Mouse (Mus musculus): ENCODE results near the gene Atp4a. TPM values are rescaled to one million over a fixed set of nuclear protein-coding genes. Genes with fewer than 3 reads are reported as not detected.
A peak's percentile ranks its signal among the peaks of the same experiment; 100 is the strongest.
"Not testable (repeated sequence)": the region's sequence is repeated elsewhere in the genome, so short reads cannot be mapped to it uniquely, and the experiment has no call there.

Atp4a gene
- polyA plus RNA-seq, 1 experiment, result 80.5 TPM

GRCm38 (mm10) chr7:30729396-30730063, 17.5 kb downstream of the Atp4a start, which contains the start of gene Tmem147:
Gene Tmem147, minus strand, starts transcription at chr7:30729540.
- DNase-seq (ENCODE audit: low read depth), result peak; percentile 94

- not testable (repeated sequence) for DNase-seq (ENCODE audit: low read depth)
Measured at GRCm38 (mm10) chr7:30730064-30730722, 18.2 kb downstream of the Atp4a start.

DNA sequence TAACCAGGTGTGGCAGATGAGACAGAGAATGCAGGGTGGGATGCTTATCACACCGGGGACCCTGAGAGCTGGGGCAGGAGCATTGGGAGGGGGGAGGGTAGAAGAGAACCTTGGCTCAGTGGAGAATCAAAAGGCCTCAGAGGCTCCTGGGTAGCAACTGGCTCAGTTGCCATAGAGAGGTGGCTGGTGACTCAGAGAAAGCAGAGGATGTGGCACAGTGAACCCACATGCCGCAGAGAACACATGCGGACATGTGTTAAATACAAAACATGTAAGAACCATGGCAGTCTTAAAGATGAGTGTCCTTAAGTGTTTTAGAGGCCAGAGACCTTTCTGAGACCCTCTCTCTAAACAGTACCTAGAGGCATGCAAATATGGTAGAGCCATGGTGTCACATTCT, 24.2 kb downstream of the Atp4a start:
- no peak for DNase-seq (ENCODE audit: low read depth)

- DNase-seq (ENCODE audit: low read depth), result not testable (repeated sequence)
Measured at GRCm38 (mm10) chr7:30742570-30742969, 30.6 kb downstream of the Atp4a start.

GRCm38 (mm10) chr7:30743617-30744016, 31.6 kb downstream of the Atp4a start, which contains the start of gene Gapdhs:
Gene Gapdhs, minus strand, starts transcription at chr7:30743681.
- DNase-seq (ENCODE audit: low read depth), result not testable (repeated sequence)

GRCm38 (mm10) chr7:30744022-30744598, 32.1 kb downstream of the Atp4a start:
- DNase-seq (ENCODE audit: low read depth), result no peak

DNA sequence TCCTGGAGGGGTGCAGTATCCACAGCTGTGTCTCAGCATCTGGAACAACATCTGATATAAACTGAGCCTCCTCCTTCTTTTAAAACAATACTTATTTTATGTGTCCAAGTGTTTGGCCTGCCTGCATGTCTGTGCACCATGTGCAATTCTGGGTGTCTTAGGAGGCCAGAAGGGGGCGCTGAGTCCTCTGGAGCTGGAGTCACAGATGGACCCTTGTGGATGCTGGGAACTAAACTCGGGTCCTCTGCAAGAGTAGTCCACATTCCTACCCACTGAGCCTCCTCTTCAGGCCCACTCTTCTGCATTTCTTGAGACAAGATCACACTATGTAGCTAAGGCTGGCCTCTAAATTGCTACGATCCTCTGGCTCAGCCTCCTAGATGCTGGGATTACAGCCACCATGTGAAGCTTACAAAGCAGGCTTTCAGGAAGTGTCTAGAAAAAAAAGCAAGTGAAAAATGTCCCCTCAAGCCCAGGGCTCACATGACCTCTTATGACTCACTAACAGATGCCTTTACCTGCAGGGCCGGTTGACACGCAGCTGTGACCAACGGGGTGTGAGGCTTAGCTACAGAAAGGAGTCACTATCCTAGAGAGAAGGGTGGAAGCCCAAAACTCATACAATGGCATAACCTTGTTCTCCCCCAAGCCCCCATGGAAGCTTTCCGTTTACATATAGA, 35.7 kb downstream of the Atp4a start:
- DNase-seq (ENCODE audit: low read depth), result no peak

- no peak for DNase-seq (ENCODE audit: low read depth)
Measured at GRCm38 (mm10) chr7:30749824-30750606, 38.0 kb downstream of the Atp4a start.

DNA sequence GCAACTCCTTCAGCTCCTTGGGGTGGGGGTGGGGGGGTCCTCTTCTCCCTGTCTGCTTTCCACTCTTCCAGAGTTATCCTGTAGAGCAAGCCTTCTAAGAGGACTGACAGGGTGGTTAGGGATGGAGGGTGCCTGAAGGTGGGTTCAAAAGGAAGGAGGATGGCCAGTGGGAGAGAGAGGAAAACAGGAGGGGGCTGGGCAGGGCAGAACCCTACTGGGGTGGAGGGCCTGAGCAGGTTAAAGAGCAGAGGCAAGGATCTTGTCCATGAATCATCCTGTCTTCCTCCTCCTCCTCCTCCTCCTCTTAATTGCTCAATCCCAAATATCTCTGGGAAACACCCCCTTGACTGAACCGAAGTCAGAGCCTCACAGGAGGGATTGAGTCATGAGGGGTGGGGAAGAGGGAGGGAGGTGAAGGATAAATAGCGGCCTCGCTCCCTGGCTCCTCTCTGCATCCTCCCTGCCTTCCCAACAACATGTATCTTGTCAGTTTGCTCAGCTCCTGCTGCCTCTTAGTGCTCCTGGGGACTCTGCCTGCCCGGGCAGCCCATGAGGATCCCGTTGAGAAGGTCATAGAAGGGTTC, 39.2 kb downstream of the Atp4a start, which contains the start of gene Sbsn:
Sbsn (plus strand) TSS at position 386 of the 584 bp plus-strand sequence.
- no peak for DNase-seq (ENCODE audit: low read depth)

GRCm38 (mm10) chr7:30757001-30757400, 45.0 kb downstream of the Atp4a start:
- no peak for DNase-seq (ENCODE audit: low read depth)

- DNase-seq (ENCODE audit: low read depth), result no peak
Measured at GRCm38 (mm10) chr7:30758853-30759252, 46.8 kb downstream of the Atp4a start.

DNA sequence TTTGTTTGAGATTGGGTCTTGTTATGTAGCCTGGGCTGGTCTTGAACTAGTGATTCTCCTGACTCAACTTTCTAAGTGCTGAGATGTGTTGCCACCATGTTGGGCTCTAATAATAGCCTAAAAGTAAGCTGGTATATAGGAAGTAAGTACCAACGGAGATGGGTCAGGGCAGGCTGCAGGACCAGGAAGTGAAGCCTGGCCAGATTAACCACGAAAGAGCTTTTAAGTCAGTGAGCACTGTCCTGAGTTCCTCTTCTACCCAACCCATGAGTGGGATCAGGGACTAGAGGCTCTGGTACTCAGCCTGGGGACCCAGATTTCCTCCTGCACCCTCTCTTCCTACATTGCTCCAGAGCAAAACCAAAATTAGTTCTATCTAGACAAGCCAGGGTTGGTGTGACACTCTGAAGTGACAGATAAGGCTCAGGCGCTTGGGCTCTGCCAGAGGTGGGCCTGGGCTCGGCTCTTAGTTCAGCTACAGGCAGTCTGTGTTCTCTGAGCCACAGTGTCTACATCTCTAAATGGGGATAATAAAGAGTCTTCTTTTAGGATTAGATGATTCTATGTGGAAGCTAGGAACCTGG, 49.9 kb downstream of the Atp4a start:
- no peak for DNase-seq (ENCODE audit: low read depth)

- DNase-seq (ENCODE audit: low read depth), result no peak
Measured at GRCm38 (mm10) chr7:30763456-30763855, 51.4 kb downstream of the Atp4a start, which contains the start of gene Dmkn. Gene Dmkn, plus strand, starts transcription at chr7:30763756.

- no peak for DNase-seq (ENCODE audit: low read depth)
Measured at GRCm38 (mm10) chr7:30765173-30765572, 53.2 kb downstream of the Atp4a start.

- no peak for DNase-seq (ENCODE audit: low read depth)
Measured at GRCm38 (mm10) chr7:30766408-30766807, 54.4 kb downstream of the Atp4a start.

DNA sequence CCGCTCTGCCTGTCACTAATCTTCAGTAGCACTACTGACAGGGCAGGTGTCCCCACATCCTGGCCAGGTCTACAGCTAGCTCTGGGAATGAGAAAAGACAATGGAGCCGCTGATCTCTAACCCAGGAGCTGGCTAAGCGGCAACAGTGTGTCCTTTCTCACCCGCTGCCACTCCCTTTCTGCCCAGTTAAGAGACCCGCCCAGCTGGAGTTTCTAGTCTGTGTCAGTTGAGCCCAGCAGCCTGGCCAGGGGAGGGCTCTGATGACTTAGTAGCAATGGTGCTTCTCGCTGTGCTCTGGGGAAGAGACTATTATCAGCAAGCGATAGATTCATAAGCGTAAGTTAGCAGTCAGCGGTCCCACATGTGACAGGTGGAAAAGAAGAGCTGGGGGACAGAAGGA, 57.2 kb downstream of the Atp4a start:
- no peak for DNase-seq (ENCODE audit: low read depth)
